Mouse (Mus musculus) monocyte, adult 2 months (primary cell): ENCODE results near the gene Eftud2.

Experiments
- DNase-seq, 2 experiments: peaks; one replicate each; pipeline ENCODE4 v3.0.0; 2022; ENCODE audit warnings: low spot score in 2 of 2, low read depth in 1 of 2

Eftud2 gene

DNA sequence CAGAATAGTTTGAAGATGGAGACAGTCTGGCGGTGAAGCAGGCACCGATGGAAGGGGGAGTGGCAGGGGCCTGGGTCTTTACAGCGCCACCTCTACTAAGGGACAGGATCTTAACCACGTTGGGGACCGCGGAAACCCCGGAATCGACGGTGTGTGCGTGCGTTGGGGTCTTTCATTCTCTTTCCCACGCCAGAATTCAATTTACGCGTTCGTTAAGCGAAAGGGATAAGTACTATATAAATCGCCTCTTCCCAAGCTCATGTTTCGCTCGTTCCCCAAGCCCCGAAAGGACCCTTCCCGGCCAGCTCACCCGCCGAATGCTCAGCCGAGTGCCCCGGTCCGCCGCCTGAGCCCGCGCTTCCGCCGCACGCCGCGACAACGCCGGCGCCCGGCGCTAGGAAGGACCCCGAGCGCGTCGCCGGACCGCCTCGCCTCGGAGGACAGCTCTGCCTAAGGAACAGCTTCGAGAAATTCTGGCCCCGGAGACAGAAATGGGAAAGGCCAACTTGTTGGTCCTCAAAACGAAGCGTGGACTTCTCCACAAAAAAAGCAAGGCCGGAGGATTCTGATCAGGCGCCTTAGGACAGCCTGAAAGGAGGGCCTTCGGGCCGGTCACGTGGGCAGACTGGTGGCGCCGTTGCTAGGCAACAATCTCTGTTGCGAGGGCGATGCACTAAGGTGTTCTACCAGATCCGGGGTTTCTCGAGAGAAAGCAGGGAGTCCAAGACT is at the start of gene Eftud2, which contains the start of gene Ccdc103:
TSS of gene Eftud2 (minus strand) at position 401 of the 729 bp plus-strand sequence.
TSS of gene Ccdc103 (plus strand) at position 620 of the 729 bp plus-strand sequence.
- DNase-seq = peak; percentile 78 to 90

DNA sequence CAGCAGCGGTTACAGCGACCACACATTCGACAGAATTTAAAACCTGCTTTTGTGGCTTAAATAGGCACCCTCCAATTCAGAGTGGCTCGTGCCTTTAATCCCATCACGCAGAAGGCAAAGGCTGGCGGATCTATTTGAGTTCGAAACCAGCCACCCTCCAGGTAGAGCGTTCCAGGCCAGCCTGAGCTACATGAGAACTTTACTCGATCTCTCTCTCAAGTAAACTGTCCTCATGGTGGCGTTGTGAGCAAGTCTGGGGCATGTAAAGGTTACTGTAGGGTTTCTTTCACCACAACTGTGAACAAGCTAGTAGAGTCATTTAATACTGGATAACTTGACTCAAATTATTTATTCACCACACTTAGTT is 44.5 kb upstream of the Eftud2 start:
- DNase-seq = no peak

DNA sequence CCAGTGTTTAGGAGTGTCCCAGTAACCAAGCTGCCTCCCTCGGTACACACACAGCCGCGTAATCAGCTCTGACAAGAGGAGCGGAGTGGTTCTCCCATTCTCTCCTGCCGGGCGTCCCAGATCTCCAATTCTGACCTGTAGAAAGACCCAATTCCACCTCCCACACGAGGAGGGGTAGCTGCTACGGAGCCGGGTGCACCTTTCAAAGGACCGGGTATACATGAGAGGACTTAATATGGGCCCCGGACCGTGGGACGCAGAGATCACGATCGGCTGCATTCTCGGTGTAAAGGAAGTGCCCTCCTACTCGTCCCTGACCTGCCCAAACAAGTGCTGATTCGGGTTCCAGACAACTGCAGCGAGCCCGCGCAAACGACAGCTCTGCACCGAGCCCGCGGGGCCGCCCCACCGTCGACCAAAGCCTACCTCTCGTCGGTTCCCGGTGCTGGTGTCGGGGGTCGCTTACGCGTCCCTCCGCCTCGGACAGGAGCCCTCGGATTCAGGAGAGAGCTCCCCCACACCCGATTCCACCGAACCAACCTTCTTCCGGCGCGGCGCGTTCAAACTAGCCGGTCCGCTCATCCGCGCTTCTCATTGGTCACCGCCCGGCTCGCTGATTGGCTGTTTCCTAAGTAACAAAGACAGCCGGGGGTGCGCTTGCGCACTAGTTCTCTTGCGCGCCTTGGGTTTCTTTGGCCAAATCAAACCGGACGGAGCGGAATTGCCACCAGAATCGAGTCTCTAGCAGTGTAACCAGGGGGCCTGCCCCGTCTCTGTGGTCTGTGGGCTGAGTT is 44.0 kb upstream of the Eftud2 start, which contains the start of gene Kif18b:
TSS of gene Kif18b (minus strand) at position 568 of the 794 bp plus-strand sequence.
- peak; percentile 81 for DNase-seq

DNA sequence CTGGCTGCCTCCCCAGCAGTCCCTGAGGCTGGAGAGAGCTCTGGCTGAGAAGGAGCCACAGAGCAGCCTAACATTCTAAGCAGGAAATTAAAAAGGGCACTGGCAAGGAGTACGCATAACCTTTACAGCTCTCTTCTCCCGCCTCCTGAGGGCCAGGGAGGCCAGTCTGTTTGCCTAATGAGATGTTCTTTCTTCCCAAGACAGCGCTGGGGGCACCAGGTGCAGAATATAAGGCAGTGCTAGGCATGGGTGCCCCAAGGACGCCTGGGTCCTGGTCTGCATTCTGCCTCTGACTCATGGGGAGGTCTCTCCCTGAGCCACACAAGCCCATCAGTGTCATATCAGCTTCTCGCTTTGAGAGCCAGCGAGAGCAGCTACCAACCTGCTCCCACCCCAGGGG is 40.7 kb upstream of the Eftud2 start:
- DNase-seq = no peak

DNA sequence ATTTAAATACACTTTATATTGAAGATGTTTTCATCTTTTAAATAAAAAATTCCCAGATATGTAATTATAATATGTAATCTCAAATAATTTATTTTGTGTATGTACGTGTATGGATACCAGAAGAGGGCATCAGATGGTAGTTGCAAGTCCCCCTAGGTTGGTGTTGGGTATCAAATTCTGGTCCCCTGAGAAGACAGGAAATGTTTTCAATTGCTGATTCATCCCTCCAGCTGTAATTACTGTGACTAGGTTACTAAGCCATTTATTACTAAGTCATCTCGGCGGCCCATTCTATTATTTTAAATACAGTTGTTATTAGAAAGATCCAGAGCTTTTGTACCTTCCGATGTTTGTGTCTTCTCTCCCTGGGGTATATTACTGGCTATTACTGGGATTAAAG is 37.3 kb upstream of the Eftud2 start:
- no peak for DNase-seq

DNA sequence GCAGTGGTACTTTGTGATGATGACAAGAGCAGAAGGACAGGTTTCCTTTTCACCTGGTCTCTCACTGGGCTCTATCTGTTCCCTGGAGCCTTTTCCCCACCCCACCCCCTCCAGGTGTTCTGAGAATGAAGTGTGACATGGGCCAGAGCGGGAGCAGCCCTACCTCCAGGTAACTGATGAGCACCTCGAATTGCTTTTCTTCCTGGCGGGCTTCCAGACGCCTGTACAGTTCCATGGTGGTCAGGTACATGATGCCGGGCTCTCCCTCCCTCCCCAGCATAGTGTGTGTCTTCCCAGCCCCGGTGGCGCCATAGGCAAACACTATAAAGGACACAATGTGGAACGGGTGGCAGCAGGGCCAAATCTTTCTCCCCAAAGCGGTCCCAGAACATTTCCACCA is 34.6 kb upstream of the Eftud2 start:
- no peak for DNase-seq

DNA sequence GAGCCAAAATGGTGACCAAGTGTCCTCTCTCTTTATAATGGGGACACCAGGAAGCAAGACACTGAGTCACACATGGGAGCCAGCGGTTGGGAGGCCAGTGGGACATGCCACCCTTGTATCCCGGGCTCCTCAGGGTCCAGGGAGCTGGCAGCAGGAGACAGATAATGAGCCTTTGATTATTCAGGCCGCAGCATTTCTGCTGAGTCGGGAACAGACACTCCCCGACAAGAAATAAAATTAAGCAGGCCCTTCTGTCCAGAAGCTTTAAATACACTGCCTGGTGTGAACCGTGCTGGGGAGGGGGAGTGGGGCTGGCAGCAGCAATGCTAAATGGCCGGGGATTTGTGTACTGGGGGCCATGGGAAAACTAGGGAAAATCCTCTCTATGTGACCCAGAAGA is 30.6 kb upstream of the Eftud2 start:
- DNase-seq = no peak

DNA sequence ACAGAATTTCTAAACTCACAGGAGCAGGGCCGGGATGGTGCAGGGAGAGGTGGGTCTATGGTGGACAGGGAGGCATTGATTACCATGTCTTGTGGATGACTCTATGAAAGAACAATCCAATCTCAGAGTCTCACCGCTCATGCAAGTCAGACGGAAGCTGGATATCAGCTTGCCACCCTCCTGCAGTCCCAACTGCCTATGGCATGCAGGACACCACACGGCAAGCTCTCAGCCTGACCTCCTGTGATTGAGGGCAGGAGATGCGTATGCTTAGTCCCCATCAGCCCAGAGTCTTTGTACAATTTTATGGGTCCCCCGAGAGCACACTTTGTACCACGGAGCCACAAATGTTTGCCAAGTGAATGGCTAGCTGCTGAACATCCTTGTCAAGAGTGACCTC is 22.9 kb upstream of the Eftud2 start:
- DNase-seq = no peak

DNA sequence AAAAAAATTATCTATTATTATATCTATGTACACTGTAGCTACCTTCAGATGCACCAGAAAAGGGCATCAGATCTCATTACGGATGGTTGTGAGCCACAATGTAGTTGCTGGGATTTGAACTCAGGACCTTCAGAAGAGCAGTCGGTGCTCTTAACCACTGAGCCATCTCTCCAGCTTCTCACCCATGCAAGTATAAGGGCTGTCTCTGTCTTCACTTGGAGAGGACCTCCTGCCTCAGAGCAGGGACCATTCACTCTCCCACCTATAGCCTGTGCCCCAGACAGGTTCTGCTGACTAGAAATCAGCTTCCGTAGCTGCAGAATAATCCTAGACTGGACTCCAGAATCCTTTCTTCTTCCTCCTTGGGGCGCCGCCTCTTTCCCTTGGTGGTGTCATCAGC is 21.3 kb upstream of the Eftud2 start:
- no peak for DNase-seq

DNA sequence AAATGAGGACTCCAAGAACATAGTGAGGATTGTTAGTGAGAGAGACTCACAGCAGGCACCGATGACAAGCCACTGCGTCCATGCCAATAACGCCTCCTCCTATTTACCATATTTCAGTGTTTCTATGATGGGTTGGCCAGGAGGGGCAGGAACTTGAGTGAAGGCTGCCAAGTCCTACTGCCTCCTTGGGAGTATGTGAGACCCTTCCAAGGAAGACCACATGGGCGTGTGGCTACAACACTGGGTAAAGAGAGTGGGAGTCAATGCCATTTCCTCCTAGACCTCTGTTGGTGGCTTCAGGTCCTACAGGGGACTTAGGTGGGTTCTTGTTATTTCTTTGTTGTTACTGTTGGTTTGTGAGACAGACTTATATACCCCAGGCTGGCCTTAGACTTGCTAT is 20.4 kb upstream of the Eftud2 start:
- DNase-seq = no peak

DNA sequence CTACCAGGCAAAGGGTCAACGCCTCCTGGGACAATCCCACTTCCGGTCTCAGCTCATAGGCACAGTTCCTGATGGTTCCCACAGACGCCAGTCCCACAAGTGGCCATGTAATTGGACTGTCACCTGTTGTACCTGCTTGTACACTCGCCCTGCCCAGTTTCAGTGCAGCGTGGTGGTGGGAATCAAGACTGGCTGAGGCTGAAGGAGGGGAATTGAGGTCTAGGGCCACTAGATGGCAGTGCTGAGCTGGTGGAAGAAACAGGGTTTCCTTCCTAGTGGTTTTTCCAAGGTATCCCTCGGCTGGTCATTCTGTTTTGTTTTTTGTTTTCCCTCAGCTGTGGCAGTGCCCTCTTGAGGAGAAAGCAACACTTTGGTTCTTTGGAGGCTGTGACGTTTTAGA is 20.0 kb upstream of the Eftud2 start, which contains the start of gene Gfap:
TSS of gene Gfap (minus strand) at position 150 of the 400 bp plus-strand sequence.
- DNase-seq = peak in 1 of 2 experiments; percentile 21

DNA sequence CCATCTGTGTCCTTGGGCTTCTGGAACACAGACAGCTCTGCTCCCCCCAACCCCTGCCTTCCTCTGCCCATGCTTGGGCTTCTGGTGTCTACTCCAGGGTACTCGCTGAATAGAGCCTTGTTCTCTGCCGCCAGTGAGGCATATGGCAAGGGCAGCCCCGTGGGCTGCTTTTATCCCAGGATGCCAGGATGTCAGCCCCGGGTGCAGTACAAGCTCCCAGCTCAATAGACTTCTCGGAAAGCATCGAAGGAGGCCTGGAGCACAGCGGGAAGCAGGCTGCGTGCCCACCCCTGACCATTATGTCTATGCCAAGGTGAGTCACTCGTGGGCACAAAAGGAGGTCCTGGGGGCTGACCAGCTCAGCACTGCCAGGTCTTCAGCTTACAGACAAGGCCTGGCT is 17.6 kb upstream of the Eftud2 start:
- no peak for DNase-seq

DNA sequence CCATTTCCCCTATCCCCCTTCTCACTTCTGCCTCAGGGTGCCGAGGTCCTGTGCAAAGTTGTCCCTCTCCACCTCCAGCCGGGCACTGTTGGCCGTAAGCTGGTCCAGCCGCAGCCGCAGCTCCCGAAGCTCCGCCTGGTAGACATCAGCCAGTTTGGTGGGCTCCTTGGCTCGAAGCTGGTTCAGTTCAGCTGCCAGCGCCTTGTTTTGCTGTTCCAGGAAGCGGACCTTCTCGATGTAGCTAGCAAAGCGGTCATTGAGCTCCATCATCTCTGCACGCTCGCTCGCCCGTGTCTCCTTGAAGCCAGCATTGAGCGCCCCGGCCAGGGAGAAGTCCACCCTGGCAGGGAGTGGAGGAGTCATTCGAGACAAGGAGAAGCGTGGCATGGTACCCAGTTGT is 15.9 kb upstream of the Eftud2 start:
- no peak for DNase-seq

DNA sequence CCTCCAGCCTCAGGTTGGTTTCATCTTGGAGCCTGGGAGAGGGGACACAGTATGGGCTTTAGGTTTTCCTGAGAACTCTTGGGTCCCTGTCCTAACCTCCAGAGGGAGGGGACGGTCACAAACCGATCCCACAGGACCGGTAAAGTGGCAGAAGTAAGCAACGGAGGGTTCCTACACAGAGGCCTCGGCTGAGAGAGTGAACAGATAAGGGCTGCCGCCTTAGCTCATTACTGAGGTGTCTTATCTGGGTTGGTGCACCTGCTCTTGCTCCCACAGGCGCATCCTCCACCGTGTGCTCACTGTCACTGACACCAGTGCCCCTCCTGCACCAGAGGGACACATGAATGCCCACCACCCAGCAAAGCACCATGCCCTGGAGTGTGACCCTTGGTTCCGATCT is 15.0 kb upstream of the Eftud2 start:
- no peak for DNase-seq

DNA sequence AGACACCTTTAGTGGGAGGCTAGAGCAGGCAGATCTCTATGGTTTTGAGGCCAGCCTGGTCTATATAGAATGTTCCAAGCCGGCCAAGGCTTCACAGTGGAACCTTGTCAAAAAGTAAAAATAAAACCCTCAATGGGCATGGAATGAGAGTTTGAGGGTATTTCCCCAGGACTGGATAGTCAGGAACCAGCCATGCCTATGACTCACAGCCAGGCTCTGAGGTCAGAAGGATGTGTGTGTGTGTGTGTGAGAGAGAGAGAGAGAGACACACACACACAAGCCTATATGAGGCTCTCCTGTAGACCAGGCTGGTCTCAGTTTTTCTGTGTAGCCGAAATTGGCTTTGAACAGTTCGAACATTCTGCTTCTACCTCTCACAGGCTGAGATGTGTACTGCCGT is 13.9 kb upstream of the Eftud2 start:
- no peak for DNase-seq

DNA sequence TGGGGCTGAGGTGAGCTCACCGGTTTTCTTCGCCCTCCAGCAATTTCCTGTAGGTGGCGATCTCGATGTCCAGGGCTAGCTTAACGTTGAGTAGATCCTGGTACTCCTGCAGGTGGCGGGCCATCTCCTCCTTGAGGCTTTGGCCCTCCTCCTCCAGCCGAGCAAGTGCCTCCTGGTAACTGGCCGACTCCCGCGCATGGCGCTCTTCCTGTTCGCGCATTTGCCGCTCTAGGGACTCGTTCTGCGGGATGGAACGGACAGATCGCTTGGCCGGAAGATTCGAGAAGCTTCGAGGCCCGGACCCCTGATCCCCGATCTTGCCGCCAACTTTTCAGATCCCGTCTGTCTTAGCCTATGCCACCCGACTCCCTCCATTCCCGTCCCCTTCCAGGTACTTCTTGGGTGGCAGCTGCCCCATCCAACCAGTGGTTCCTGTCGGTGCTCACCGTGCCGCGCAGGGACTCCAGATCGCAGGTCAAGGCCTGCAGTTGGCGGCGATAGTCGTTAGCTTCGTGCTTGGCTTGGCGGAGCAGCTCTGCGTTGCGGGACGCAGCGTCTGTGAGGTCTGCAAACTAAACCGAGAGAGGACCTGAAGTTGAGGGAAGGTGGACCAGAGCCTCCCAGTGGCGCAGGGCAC is 12.3 kb upstream of the Eftud2 start:
- peak; percentile 18 to 22 for DNase-seq

DNA sequence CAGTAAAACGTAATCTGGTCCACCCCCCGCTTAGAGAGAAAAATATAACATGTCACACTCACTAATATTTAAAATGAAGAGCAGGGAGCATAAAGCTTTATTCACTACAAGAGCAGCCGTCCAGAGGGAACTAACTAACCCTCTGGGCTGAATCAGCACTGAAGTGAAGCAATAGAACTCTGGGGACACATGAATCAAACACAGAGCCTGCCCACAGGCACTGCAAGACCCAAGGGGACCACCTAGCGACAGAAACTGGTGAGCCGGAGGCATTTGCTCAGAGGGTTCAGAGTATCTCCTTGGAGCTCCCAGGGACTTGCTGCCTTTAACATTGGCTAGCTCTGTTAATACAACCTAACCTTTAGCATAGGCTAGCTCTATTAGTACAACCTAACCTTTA is 9.3 kb upstream of the Eftud2 start:
- DNase-seq = no peak

DNA sequence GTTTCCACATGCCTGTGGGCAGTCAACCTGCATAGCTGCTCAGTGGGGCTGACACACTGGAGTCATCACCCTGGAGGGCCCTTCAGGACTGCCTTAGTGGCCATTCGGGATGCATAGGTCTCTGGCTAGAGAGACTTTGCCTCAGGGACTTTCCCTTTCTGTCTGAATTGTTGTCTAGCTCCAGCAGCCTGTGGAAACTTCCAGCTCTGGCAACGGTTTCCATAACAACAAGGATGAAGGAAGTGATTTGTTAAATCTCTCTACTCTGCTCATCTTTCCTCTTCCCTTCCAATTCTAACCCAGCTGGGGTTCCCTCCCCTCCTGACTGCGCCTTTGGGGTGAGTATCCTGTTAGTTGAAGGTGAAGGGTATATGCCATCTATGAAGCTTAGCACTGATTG is 7.3 kb upstream of the Eftud2 start:
- DNase-seq = no peak

DNA sequence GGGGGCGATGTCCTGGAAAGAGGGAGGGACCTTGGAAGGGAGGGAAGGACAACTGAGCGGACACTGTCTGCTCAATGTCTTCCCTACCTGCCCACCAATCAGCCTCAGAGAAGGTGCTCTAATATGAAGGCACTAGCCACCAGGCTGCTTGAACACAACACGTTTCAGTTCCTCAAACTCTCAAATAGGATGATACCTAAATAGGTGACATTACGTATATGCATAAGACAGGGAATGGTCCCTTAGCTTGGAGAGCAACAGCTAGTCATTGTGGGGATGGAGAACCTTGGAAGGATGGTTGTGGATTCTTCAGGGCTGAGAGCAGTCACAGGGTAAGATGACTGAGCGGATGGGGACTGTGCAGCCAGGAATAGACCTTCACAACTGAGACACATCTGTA is 6.6 kb upstream of the Eftud2 start:
- DNase-seq = no peak

DNA sequence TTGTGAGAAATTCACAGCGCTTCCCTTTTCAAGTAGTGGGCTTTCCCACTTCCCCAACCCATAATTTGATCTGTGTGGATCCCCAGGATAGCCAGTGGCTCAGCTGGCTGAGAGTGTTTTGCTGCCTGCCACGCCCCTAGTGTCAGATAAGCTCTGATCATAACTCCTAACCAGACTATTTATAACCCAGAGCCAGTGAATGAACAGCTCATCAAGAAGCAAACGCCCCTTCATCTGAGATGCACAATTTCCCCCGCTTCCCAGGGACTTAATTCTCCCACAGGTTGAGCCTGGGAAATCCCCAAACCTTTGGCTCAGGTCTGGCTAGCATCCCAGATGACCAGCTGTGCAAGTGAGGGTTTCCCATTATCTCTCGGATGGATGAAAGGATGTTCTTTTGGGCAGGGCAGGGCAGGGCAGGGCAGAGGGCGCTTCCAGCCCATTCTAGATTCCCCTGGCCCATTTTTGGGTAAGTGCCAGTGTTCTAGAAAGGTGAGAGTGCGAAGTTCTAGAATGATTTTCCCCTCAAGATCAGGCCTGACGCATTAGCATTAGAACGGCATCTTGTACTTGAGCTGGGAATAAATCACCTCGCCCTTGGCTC is 3.9 kb upstream of the Eftud2 start, which contains the start of gene Fam187a:
TSS of gene Fam187a (plus strand) at position 554 of the 604 bp plus-strand sequence.
- no peak for DNase-seq
